Mouse (Mus musculus) testis, adult 2 months (tissue): ENCODE results near the gene Zdhhc9.

Experiments used
- CTCF ChIP-seq: fragments of 200-500 bp; IDR thresholded peaks from 2 replicates; pipeline ENCODE4 v1.5.1; 2012; ENCODE audit warnings: low read depth, mild to moderate bottlenecking, inconsistent platforms, low read length, moderate library complexity; ENCODE audit not compliant: control insufficient read depth, insufficient read depth, insufficient replicate concordance
- POLR2A ChIP-seq: fragments of 200-500 bp; IDR thresholded peaks from 2 replicates; pipeline ENCODE4 v1.6.1; 2012; ENCODE audit warnings: low read depth, mild to moderate bottlenecking, inconsistent platforms, low read length, moderate library complexity; ENCODE audit not compliant: control insufficient read depth

DNA sequence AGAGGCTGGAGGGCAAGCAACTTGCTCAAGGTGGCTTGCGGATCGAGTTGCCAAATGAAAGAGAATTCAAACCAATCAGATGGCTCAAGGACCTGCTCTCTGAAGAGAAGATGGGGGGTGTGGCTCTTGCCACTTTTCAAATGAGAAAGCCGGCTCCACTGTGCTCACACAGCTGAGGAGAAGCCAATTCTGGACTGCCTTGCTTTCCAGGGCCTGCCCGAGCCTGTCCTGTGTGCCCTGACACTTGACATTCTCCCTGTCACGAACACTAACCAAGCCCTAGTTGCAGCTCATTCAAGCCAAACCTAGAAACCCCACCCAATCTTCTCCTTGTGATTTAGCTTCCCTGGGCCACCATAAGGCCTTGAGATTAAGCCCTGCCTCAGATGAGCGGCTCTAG, 70.7 kb downstream of the Zdhhc9 start:
- TF ChIP-seq CTCF (no peak), POLR2A (no peak)
